Mouse (Mus musculus) C2C12 (cell line): ENCODE measurements around the gene Papss2.

Experiments
- CEBPB ChIP-seq: IDR thresholded peaks from one replicate; pipeline ENCODE4 v1.6.1; 2011; ENCODE audit warnings: low read depth, mild to moderate bottlenecking, control low read depth, moderate library complexity
- CTCF ChIP-seq: IDR thresholded peaks from one replicate; pipeline ENCODE4 v1.5.1; 2011; ENCODE audit not compliant: control insufficient read depth, insufficient read depth, insufficient read length
- MAX ChIP-seq: IDR thresholded peaks from one replicate; pipeline ENCODE4 v1.6.1; 2011; ENCODE audit warnings: mild to moderate bottlenecking, control low read depth
- MYOG ChIP-seq: IDR thresholded peaks from one replicate; pipeline ENCODE4 v1.6.1; 2011; ENCODE audit not compliant: control insufficient read depth, insufficient read length; ENCODE audit errors: extremely low read depth
- USF1 ChIP-seq: IDR thresholded peaks from one replicate; pipeline ENCODE4 v1.6.1; 2011; ENCODE audit warnings: low read depth, mild to moderate bottlenecking, control low read depth, moderate library complexity

- TF ChIP-seq USF1 = no peak
- no peak for TF ChIP-seq CTCF
- no peak for TF ChIP-seq MAX
- no peak for TF ChIP-seq CEBPB
- TF ChIP-seq MYOG = no peak
Observed at GRCm38 (mm10) chr19:32568961-32569653, 26.5 kb upstream of the Papss2 start.
